Mouse (Mus musculus): ENCODE measurements around the gene Gm27021.

GRCm38 (mm10) chr8:120705163-120705562, 37.3 kb upstream of the Gm27021 start:
- no peak for TF ChIP-seq POLR2A (IDR thresholded peaks at IDR 0.05; ENCODE audit: insufficient read depth, low read depth, low read length)
- no peak for TF ChIP-seq CTCF (IDR thresholded peaks at IDR 0.05; ENCODE audit: insufficient read depth, low read depth, low read length)

All from olfactory bulb, adult 2 months (tissue).